Mouse (Mus musculus): ENCODE data around the gene Cep57l1.

DNA sequence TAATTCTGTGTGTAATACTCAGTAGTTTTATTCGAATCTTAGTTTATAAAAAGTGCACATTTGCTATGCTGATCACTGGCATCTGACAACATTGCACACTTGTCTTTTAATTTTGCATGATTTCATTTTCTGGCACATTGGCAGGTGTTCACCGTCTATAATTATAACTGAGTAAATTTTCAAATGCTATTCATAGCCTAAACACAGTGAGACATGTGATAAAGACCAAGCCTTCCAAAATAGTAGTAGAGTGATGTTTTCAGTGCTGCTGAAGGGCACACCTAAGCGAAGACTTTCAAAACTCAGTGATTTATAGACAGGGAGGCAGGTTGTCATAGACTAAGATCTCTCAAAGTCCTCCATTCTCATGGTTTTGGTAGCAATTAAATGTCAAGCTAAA lies 9.6 kb upstream of the Cep57l1 start:
- no peak for TF ChIP-seq TCF12 (IDR thresholded peaks at IDR 0.05; ENCODE audit: low read depth, low read length)
- TF ChIP-seq POLR2A (IDR thresholded peaks at IDR 0.05; ENCODE audit: control insufficient read depth in 1 of 2, insufficient read depth in 1 of 2, low read depth in 1 of 2, low read length in 2 of 2, poor library complexity in 1 of 2) = no peak
- no peak for TF ChIP-seq ZKSCAN1 (IDR thresholded peaks at IDR 0.05; ENCODE audit: low read depth, low read length)
- TF ChIP-seq EP300 (IDR thresholded peaks at IDR 0.05; ENCODE audit: low read depth in 1 of 2, low read length in 2 of 2) = no peak
- TF ChIP-seq TBP (IDR thresholded peaks at IDR 0.05; ENCODE audit: low read depth, low read length) = no peak
